In the genomic region with DNA sequence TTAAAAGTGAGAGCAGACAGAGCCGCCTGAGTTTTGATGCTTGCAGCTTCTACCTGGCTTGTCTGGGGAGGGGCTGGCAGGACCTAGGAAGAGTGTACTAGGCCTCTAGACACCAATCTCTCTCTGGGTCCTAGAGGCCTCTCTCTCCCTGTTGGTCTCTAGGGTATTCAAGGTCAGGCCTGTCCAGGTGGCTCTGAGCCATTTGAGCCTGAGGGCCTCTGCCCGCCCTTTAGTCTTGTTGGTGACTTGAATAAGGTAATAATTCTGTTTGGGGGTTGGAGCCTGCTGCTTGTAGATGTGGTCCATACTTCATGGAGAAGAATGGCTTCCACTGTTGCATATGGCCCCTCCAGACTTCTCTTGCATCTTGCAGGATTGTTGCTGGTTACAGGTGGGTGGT, we compare ENCODE assay signal across 18 mouse cellular contexts.
DNase-seq lines count a peak whose midpoint lies in the region; ATAC-seq and TF ChIP-seq lines count a peak whose summit lies in the region.
"Had no signal": no experiment of that assay in that cellular context is flagged by ENCODE, and none has a peak within 500 bp of the region (broad histone marks: within the 10 kb centered on the region; RNA-seq: fewer than 3 reads in every experiment).

No protein-coding gene starts in this region.

- no peak overlapping the region for H3K4me2 ChIP-seq in heart, embryonic 13.5 days
- H3K4me2 ChIP-seq in liver, embryonic 11.5 days, result no peak overlapping the region; the same call in 1 of the 2 replicates
- no peak overlapping the region for H3K4me2 ChIP-seq in liver, postnatal 0 days (ENCODE audit: low read depth, low read length)
- 0 out of 2 replicates have a peak overlapping the region, but pooled peaks have one; percentile 5 for H3K4me2 ChIP-seq in neural tube, embryonic 12.5 days (replicated peaks)
- H3K4me2 ChIP-seq: embryonic facial prominence, embryonic 15.5 days; heart, embryonic 12.5 days; stomach, embryonic 15.5 days had no signal

- peaks cover 98% of the 10 kb centered on the region for H3K4me1 ChIP-seq in heart, embryonic 13.5 days
- peaks cover 86% of the 10 kb centered on the region for H3K4me1 ChIP-seq in liver, embryonic 11.5 days (replicated peaks; ENCODE audit: control insufficient read depth, insufficient read depth, low read length)
- H3K4me1 ChIP-seq in liver, postnatal 0 days (ENCODE audit: insufficient read depth), result peaks cover 8% of the 10 kb centered on the region
- H3K4me1 ChIP-seq in limb, embryonic 10.5 days, result peaks cover 100% of the 10 kb centered on the region
- peaks cover 100% of the 10 kb centered on the region for H3K4me1 ChIP-seq in neural tube, embryonic 12.5 days

- TF ChIP-seq EP300 in liver, postnatal 0 days (IDR thresholded peaks at IDR 0.05; ENCODE audit: low read depth), result no peak

- DNase-seq in heart, adult 11 months, result no peak
- DNase-seq in liver, embryonic 11.5 days (ENCODE audit: low spot score), result no peak
- DNase-seq in liver, postnatal 0 days, result no peak
- DNase-seq in limb, embryonic 10.5 days (ENCODE audit: low spot score), result no peak
- no peak for DNase-seq in frontal cortex, adult 2 months (ENCODE audit: extremely low spot score in 1 of 2, low spot score in 1 of 2)
- DNase-seq: cerebellum, adult 2 months; cerebellum, postnatal 36 days; kidney, adult 8-10 months; kidney, postnatal 14 days; layer of hippocampus, adult 9-11 months; lung, adult 18-20 months; right cerebral cortex, postnatal 25 days had no signal

- no peaks in the 10 kb centered on the region for H3K36me3 ChIP-seq in heart, embryonic 13.5 days
- no peaks in the 10 kb centered on the region; the same call in 1 of the 2 replicates for H3K36me3 ChIP-seq in liver, embryonic 11.5 days (ENCODE audit: control insufficient read depth, insufficient read depth, low read length)
- H3K36me3 ChIP-seq in liver, postnatal 0 days (replicated peaks; ENCODE audit: insufficient read depth, low read length), result no peaks in the 10 kb centered on the region
- H3K36me3 ChIP-seq in limb, embryonic 10.5 days, result no peaks in the 10 kb centered on the region
- H3K36me3 ChIP-seq in neural tube, embryonic 12.5 days, result no peaks in the 10 kb centered on the region
- H3K36me3 ChIP-seq: embryonic facial prominence, embryonic 15.5 days; heart, embryonic 12.5 days; stomach, embryonic 15.5 days had no signal

- WGBS in heart, embryonic 13.5 days, result 92% methylated on average over 2 of the region's 2 CpGs
- WGBS in liver, embryonic 11.5 days, result 91% methylated on average over 2 of the region's 2 CpGs
- WGBS in liver, postnatal 0 days (ENCODE audit: insufficient replicate concordance), result 83% methylated on average over 2 of the region's 2 CpGs
- 96% methylated on average over 2 of the region's 2 CpGs for WGBS in limb, embryonic 10.5 days
- WGBS in neural tube, embryonic 12.5 days, result 79% methylated on average over 2 of the region's 2 CpGs

- 0 out of 2 replicates have a peak overlapping the region, but pooled peaks have one; percentile 12 for H3K27ac ChIP-seq in heart, embryonic 13.5 days (replicated peaks)
- H3K27ac ChIP-seq in liver, embryonic 11.5 days (ENCODE audit: low read depth, low read length), result 0 out of 2 replicates have a peak overlapping the region, but pooled peaks have one; percentile 22
- no peak overlapping the region for H3K27ac ChIP-seq in liver, postnatal 0 days (ENCODE audit: low read depth)
- H3K27ac ChIP-seq in limb, embryonic 10.5 days, result peak overlapping the region; percentile 82; the same call in 1 of the 2 replicates
- no peak overlapping the region for H3K27ac ChIP-seq in neural tube, embryonic 12.5 days
- H3K27ac ChIP-seq: embryonic facial prominence, embryonic 15.5 days; stomach, embryonic 15.5 days had no signal

- H3K27me3 ChIP-seq in heart, embryonic 13.5 days (replicated peaks), result no peaks in the 10 kb centered on the region
- no peaks in the 10 kb centered on the region for H3K27me3 ChIP-seq in liver, embryonic 11.5 days (replicated peaks; ENCODE audit: control insufficient read depth, insufficient read depth, low read length)
- no peaks in the 10 kb centered on the region for H3K27me3 ChIP-seq in liver, postnatal 0 days (ENCODE audit: insufficient read depth, low read length)
- H3K27me3 ChIP-seq in limb, embryonic 10.5 days (ENCODE audit: low read depth, poor library complexity, severe bottlenecking), result peaks cover 28% of the 10 kb centered on the region
- H3K27me3 ChIP-seq in neural tube, embryonic 12.5 days (replicated peaks), result no peaks in the 10 kb centered on the region
- H3K27me3 ChIP-seq: embryonic facial prominence, embryonic 15.5 days; heart, embryonic 12.5 days; megakaryocyte, embryonic 14.5 days; stomach, embryonic 15.5 days had no signal

- H3K4me3 ChIP-seq in heart, embryonic 13.5 days, result no peak overlapping the region
- no peak overlapping the region for H3K4me3 ChIP-seq in liver, embryonic 11.5 days (ENCODE audit: low read depth, low read length)
- H3K4me3 ChIP-seq in liver, postnatal 0 days (ENCODE audit: low read depth, low read length), result no peak overlapping the region
- no peak overlapping the region for H3K4me3 ChIP-seq in limb, embryonic 10.5 days
- H3K4me3 ChIP-seq in neural tube, embryonic 12.5 days, result no peak overlapping the region
- H3K4me3 ChIP-seq: embryonic facial prominence, embryonic 15.5 days; heart, embryonic 12.5 days; stomach, embryonic 15.5 days had no signal

- no peaks in the 10 kb centered on the region for H3K9me3 ChIP-seq in heart, embryonic 13.5 days
- H3K9me3 ChIP-seq in liver, embryonic 11.5 days (ENCODE audit: control insufficient read depth, low read length), result no peaks in the 10 kb centered on the region
- no peaks in the 10 kb centered on the region for H3K9me3 ChIP-seq in liver, postnatal 0 days (ENCODE audit: low read length)
- H3K9me3 ChIP-seq in limb, embryonic 10.5 days (replicated peaks), result no peaks in the 10 kb centered on the region
- no peaks in the 10 kb centered on the region for H3K9me3 ChIP-seq in neural tube, embryonic 12.5 days
- H3K9me3 ChIP-seq: embryonic facial prominence, embryonic 15.5 days; heart, embryonic 12.5 days; megakaryocyte, embryonic 14.5 days; stomach, embryonic 15.5 days had no signal

- no peak overlapping the region for H3K9ac ChIP-seq in heart, embryonic 13.5 days
- no peak overlapping the region for H3K9ac ChIP-seq in liver, embryonic 11.5 days (ENCODE audit: low read depth, low read length)
- no peak overlapping the region for H3K9ac ChIP-seq in liver, postnatal 0 days (replicated peaks)
- H3K9ac ChIP-seq in neural tube, embryonic 12.5 days, result no peak overlapping the region
- H3K9ac ChIP-seq: embryonic facial prominence, embryonic 15.5 days; stomach, embryonic 15.5 days had no signal

- no peak for ATAC-seq in heart, embryonic 13.5 days (ENCODE audit: extremely low read depth, insufficient number of reproducible peaks, low FRiP score, low TSS enrichment)
- no peak for ATAC-seq in liver, embryonic 11.5 days (replicated peaks; ENCODE audit: low FRiP score)
- no peak for ATAC-seq in liver, postnatal 0 days
- ATAC-seq in neural tube, embryonic 12.5 days (ENCODE audit: low FRiP score, low read depth), result no peak

- TF ChIP-seq CTCF in liver, postnatal 0 days (IDR thresholded peaks at IDR 0.05; ENCODE audit: low read depth), result no peak

Comparison
In these comparisons a context has a peak if more than half of its experiments do, and no peak if none do; other contexts are left out.
1. H3K27ac ChIP-seq: peak in heart, embryonic 13.5 days (single experiment), liver, embryonic 11.5 days (single experiment) and limb, embryonic 10.5 days (single experiment); none in liver, postnatal 0 days (single experiment) and neural tube, embryonic 12.5 days (single experiment).